Mouse (Mus musculus) bone marrow, adult 2 months (tissue): ENCODE results near the gene Oxsr1.

Source experiments
- CTCF ChIP-seq: fragments of 200-500 bp; IDR thresholded peaks from 2 replicates; pipeline ENCODE4 v1.5.1; 2011; ENCODE audit warnings: low read length, control low read depth; ENCODE audit not compliant: control insufficient read depth, insufficient read depth
- POLR2A ChIP-seq: fragments of 200-500 bp; IDR thresholded peaks from 2 replicates; pipeline ENCODE4 v1.6.1; 2011; ENCODE audit warnings: low read depth, mild to moderate bottlenecking, control low read depth, low read length, borderline replicate concordance; ENCODE audit not compliant: control insufficient read depth

- no peak for TF ChIP-seq CTCF
- TF ChIP-seq POLR2A: no peak
Measured at GRCm38 (mm10) chr9:119239274-119239673, 83.0 kb downstream of the Oxsr1 start.
